Mouse (Mus musculus) thymus, adult 2 months (tissue): Measurements from ENCODE around the gene Krt18.

ENCODE experiments used
- CTCF ChIP-seq: fragments of 200-500 bp; IDR thresholded peaks from 2 replicates; pipeline ENCODE4 v1.5.1; 2012; ENCODE audit warnings: mild to moderate bottlenecking, control low read depth, low read length, moderate library complexity, borderline replicate concordance; ENCODE audit not compliant: control insufficient read depth, poor library complexity, insufficient read depth; ENCODE audit errors: extremely low read depth
- POLR2A ChIP-seq: fragments of 200-500 bp; IDR thresholded peaks from 2 replicates; pipeline ENCODE4 v1.6.1; 2012; ENCODE audit warnings: mild to moderate bottlenecking, low read length, control low read depth, moderate library complexity; ENCODE audit not compliant: control insufficient read depth, poor library complexity, insufficient read depth; ENCODE audit errors: extremely low read depth

DNA sequence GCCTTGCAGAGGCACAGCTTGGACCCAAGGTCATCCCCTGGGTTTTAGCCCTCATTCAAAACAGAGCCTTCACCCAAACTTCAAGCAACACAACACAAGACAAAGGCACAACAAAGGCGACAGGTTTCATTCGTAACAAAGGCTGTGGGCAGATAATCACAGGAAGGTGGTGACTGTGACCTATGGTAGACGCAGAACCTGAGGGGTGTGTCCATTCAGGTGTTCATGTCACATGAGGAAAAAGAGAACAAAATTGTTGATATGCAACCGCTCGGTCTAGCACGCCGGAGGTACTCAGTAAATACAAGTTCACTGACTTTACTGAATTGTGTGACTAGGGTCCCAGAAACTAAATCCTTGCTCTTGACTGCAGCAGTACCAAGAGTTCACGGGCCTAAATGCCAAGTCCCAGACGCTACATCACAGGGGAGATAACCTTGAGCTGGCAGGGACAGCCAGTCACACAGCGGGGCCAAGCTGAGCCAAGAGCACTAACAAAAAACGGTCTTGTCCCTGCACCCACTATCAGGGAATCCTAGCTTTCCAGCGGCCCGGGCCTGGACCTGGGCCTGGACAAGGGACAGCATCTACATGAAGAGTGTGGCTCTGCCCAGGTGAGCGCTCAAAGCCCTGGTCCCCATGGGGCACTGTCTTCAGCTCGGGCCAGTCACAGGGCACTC lies 28.7 kb downstream of the Krt18 start:
- TF ChIP-seq CTCF (no peak), POLR2A (no peak)
